Mouse (Mus musculus) kidney, adult 2 months (tissue): ENCODE data around the gene Bysl. TPM values are rescaled to one million over a fixed set of nuclear protein-coding genes. Genes with fewer than 3 reads are reported as not detected.
A peak's percentile ranks its signal among the peaks of the same experiment; 100 is the strongest.
"Not testable (repeated sequence)": the region's sequence is repeated elsewhere in the genome, so short reads cannot be mapped to it uniquely, and the experiment has no call there.

Source experiments
- DNase-seq: peaks from one replicate; pipeline ENCODE4 v3.0.0; 2021
- H3K27ac ChIP-seq: fragments of 200-500 bp; 2 replicates; pipeline ENCODE4 v1.5.1; 2012; ENCODE audit warnings: low read depth, low read length, control low read depth, inconsistent platforms; ENCODE audit not compliant: insufficient read depth
- H3K27me3 ChIP-seq: fragments of 200-500 bp; replicated peaks from 2 replicates; pipeline ENCODE4 v1.6.1; 2012; ENCODE audit warnings: mild to moderate bottlenecking, moderate library complexity, low read length, inconsistent platforms; ENCODE audit not compliant: control insufficient read depth, insufficient read depth
- H3K36me3 ChIP-seq: fragments of 200-500 bp; 2 replicates; pipeline ENCODE4 v1.6.1; 2012; ENCODE audit warnings: mild to moderate bottlenecking, moderate library complexity, low read length, inconsistent platforms; ENCODE audit not compliant: control insufficient read depth, insufficient read depth
- H3K4me1 ChIP-seq: fragments of 200-500 bp; 2 replicates; pipeline ENCODE4 v1.6.1; 2011; ENCODE audit warnings: low read length; ENCODE audit not compliant: control insufficient read depth, insufficient read depth
- H3K4me3 ChIP-seq: fragments of 200-500 bp; 2 replicates; pipeline ENCODE4 v1.5.1; 2011; ENCODE audit warnings: mild to moderate bottlenecking, low read depth, low read length, control low read depth; ENCODE audit not compliant: insufficient read depth
- CTCF ChIP-seq: fragments of 200-500 bp; conservative IDR thresholded peaks from 2 replicates; pipeline ENCODE4 v1.5.1; 2011; ENCODE audit warnings: low read depth, mild to moderate bottlenecking, control low read depth, low read length, moderate library complexity, mixed read lengths; ENCODE audit not compliant: insufficient read depth, insufficient read length
- POLR2A ChIP-seq: fragments of 200-500 bp; IDR thresholded peaks from one replicate; pipeline ENCODE4 v1.6.1; 2011; ENCODE audit warnings: low read depth, low read length, control low read depth
- WGBS: fragments of 180-500 bp; shearing (Covaris S2); methylation state at CpG from one replicate; pipeline ENCODE4 v1.1.7; 2018; 5-methylcytosine and 5-hydroxymethylcytosine counted together
- polyA plus RNA-seq: library from polyadenylated mRNA; depleted of rRNA; stranded (reverse); fragments of >200 nt; gene quantifications from 2 replicates; pipeline ENCODE4 v1.2.3, GENCODE M21; 2012

Gene Bysl
- polyA plus RNA-seq, 1 experiment: 8.3 TPM

DNA sequence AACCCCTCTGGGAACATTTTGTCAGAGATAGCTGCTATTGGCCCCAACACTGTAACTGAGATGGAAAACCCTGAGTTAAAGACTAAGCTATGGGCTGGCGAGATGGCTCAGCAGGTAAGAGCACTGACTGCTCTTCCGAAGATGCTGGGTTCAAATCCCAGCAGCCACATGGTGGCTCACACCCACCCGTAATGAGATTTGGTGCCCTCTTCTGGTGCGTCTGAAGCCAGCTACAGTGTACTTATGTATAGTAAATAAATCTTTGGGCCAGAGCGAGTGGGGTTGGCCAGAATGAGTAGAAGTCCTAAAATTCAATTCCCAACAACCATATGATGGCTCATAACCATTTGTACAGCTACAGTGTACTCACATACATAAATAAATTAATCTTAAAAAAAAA is 5.1 kb downstream of the Bysl start:
- Histone ChIP-seq H3K27ac (no peak overlapping the region), H3K36me3 (no peaks in the 10 kb centered on the region), H3K4me1 (no peaks in the 10 kb centered on the region), H3K27me3 (no peaks in the 10 kb centered on the region), H3K4me3 (no peak overlapping the region)
- WGBS: 70% methylated on average over 5 of the region's 5 CpGs
- no peak for DNase-seq
- no peak for TF ChIP-seq POLR2A
- 0 out of 2 replicates have a peak, but pooled peaks have one; percentile 18 for TF ChIP-seq CTCF

DNA sequence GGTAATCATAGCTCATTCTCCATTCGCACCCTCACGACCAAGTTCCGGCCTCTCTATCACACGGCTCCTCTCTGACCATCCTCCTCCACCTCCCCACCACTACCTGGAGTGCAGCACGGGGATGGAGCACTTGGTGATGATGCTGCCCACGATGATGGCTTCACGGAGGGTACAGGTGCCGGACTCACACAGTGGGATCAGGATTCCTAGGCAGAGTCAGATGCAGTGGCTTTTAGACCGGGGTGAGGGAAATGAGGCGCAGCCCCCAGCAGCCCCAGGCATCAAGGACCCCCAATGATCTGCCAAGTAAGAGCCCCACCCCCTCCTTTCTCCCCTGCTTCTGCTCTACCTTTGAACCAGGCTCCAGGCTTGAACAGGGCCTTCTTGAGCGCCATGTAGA is 9.0 kb downstream of the Bysl start:
- DNase-seq: no peak
- H3K27me3 ChIP-seq: no peaks in the 10 kb centered on the region
- no peak overlapping the region for H3K4me3 ChIP-seq
- no peak for TF ChIP-seq CTCF
- no peak for TF ChIP-seq POLR2A
- peaks cover 1% of the 10 kb centered on the region; the same call in 1 of the 2 replicates for H3K36me3 ChIP-seq
- H3K4me1 ChIP-seq: 0 out of 2 replicates have a peak, but pooled peaks cover 4% of the 10 kb centered on the region
- WGBS: 88% methylated on average over 11 of the region's 11 CpGs
- no peak overlapping the region for H3K27ac ChIP-seq

DNA sequence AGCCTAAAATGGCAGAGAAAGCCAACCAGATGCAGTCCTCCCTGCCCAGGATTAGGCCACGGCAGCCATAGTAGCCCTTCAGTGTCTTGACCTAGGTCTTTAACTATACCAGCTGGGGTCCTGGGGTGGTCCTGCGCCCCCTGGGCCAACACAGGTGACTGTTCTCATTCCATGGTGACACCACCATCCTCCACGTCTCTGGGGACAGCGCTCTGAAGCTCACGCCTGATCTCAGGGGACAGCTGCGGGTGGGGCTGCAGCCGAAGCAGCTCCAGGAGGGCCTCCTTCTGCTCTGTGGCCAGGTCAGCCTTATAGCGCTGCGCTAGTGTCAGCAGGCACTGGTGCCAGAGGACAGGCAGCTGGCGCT is 9.9 kb downstream of the Bysl start:
- Histone ChIP-seq H3K4me1 (0 out of 2 replicates have a peak, but pooled peaks cover 4% of the 10 kb centered on the region), H3K36me3 (peaks cover 1% of the 10 kb centered on the region; the same call in 1 of the 2 replicates), H3K4me3 (no peak overlapping the region), H3K27ac (no peak overlapping the region), H3K27me3 (no peaks in the 10 kb centered on the region)
- no peak for TF ChIP-seq CTCF
- TF ChIP-seq POLR2A: no peak
- WGBS: 88% methylated on average over 10 of the region's 10 CpGs
- no peak for DNase-seq

DNA sequence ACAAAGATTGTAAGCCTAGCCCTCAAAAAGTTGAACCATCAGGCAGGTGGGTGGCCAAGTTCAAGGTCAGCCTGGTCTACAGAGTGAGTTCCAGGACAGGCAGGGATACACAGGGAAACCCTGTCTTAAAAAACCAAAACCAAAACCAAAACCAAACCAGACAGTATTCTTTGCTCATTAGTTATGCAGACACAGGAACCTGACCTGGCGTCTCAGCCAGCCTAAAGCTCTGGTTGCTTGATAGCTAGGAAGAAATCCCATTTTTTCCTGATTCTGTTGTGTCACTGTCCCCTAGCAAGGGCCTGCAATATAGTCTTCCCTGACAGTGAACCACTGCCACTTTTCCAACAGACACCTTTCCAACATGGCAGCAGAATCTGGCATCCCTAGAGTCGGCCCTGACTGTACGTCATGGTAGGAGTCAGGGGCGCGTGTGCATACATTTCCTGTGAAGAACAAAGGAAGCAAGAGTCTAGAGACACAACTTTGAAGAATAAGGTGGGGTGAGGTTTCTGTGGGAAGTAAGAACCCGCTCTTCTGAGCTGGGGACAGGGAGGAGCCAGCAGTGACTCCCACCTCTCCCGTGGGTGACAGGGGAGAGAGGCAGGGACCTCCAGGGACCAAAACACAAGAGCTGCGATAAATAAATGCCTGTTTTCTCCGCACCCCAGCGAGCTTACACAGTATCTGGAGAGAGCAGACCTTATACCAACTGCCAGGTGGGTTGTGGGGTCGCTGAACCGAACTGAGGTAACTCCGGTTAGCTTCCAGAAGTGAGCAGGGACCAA is 10.5 kb downstream of the Bysl start:
- Histone ChIP-seq H3K27me3 (no peaks in the 10 kb centered on the region), H3K4me1 (peaks cover 6% of the 10 kb centered on the region), H3K27ac (no peak overlapping the region; the same call in 1 of the 2 replicates), H3K36me3 (peaks cover 1% of the 10 kb centered on the region; the same call in 1 of the 2 replicates), H3K4me3 (no peak overlapping the region)
- TF ChIP-seq CTCF: no peak
- TF ChIP-seq POLR2A: no peak
- WGBS: 67% methylated on average over 13 of the region's 13 CpGs
- DNase-seq: no peak

DNA sequence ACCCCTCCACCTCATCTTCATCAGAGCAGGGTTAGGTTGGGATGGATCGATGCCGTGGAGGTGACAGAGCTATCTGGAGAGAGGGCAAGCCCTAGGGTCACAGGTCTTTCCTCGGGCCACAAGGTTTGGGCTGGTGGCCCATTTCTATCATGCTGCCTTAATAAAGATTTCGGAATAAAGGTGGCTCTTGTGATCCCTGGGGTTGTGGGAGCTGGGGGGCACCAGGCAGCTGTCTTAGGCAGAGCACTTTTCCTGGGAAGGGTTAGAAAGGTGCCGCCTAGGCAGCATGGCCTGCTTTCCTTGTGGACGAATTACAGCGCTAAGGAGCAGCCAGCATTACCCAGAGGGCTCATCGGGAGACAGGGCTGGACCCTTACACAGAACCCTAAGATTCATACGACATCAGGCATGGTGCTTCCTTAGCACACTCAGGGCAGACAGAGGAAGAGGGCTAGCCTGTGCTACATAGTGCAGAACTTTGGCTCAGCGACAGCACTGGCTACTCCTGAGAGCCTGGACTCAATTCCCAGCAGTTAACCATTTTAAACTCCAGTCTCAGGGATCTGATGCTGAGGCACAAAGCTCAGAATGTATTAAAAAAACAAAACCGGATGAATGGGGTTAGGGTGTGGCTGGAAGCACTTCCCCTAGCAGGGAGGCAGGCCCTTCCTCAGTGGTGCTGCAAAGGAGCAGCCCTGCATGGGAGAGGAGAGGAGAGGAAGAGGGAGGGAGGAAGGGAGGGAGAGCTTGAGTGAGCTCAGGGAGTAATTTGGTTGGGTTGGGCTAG is 11.6 kb downstream of the Bysl start:
- 62% methylated on average over 11 of the region's 11 CpGs for WGBS
- peaks cover 1% of the 10 kb centered on the region; the same call in 1 of the 2 replicates for H3K36me3 ChIP-seq
- DNase-seq: peak; percentile 45
- H3K27me3 ChIP-seq: no peaks in the 10 kb centered on the region
- peaks cover 12% of the 10 kb centered on the region for H3K4me1 ChIP-seq
- no peak overlapping the region for H3K4me3 ChIP-seq
- H3K27ac ChIP-seq: no peak overlapping the region
- TF ChIP-seq CTCF (no peak), POLR2A (no peak)

DNA sequence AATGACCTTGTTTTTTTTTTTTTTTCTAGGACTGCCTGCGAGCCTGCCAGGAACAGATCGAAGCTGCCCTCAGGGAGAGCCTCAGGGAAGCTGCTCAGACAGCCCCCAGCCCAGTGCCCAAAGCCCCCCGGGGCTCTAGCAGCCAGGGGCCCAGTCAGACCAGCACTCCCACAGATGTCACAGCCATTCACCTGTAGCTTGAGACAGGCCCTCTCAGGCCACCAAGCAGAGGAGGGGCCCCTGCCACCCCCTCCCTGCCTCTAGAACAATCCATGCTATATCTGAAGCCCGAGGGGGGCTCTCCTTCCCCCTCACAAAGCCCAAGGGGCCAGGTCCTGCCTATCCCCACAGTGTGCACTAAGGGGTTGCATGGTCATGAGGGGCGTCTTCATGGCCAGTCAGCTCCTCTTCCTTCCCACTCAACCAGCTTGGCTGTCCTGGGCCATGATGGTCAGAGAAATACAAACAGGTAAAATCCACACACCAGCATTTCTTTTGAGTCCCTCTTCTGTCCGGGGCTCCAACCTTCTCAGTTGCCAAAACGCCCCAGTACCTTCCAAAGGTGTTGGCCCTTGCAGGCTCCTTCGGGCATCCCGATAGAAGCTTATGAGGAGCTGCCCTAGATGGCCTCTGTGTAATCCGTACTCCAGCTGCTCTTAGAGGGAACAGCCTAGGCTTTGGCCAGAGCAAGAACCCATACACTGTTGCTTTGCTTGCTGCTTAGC is 12.6 kb downstream of the Bysl start:
- not testable (repeated sequence) for H3K36me3 ChIP-seq, DNase-seq, H3K4me3 ChIP-seq, H3K27ac ChIP-seq, H3K27me3 ChIP-seq
- peaks cover 12% of the 10 kb centered on the region for H3K4me1 ChIP-seq
- 67% methylated on average over 10 of the region's 10 CpGs for WGBS
